Mouse (Mus musculus) midbrain, embryonic 16.5 days (tissue): ENCODE data around the gene Mif4gd. TPM values are rescaled to one million over a fixed set of nuclear protein-coding genes. Genes with fewer than 3 reads are reported as not detected.

Source experiments
- ATAC-seq: fragments of 200-750 bp; cut with Nextera tagmentation; 2 replicates; pipeline ENCODE4 v1.8.0; 2017; ENCODE audit warnings: moderate TSS enrichment
- H3K27ac ChIP-seq: fragments of 300-500 bp; sonication (generic); 2 replicates; pipeline ENCODE4 v1.5.1; 2014; ENCODE audit warnings: mild to moderate bottlenecking, low read length, mixed read lengths
- H3K27me3 ChIP-seq: fragments of 300-500 bp; sonication (generic); 2 replicates; pipeline ENCODE4 v1.6.1; 2014; ENCODE audit warnings: low read depth, low read length, mixed read lengths; ENCODE audit not compliant: control insufficient read depth, insufficient read depth
- H3K36me3 ChIP-seq: fragments of 300-500 bp; sonication (generic); 2 replicates; pipeline ENCODE4 v1.6.1; 2014; ENCODE audit warnings: mild to moderate bottlenecking, low read length, moderate library complexity, mixed read lengths; ENCODE audit not compliant: control insufficient read depth, insufficient read depth
- H3K4me1 ChIP-seq: fragments of 300-500 bp; sonication (generic); 2 replicates; pipeline ENCODE4 v1.6.1; 2014; ENCODE audit warnings: mild to moderate bottlenecking, low read length, mixed read lengths; ENCODE audit not compliant: control insufficient read depth, insufficient read depth
- H3K4me2 ChIP-seq: fragments of 300-500 bp; sonication (generic); 2 replicates; pipeline ENCODE4 v1.6.1; 2014; ENCODE audit warnings: mild to moderate bottlenecking, low read length, mixed read lengths
- H3K4me3 ChIP-seq: fragments of 300-500 bp; sonication (generic); 2 replicates; pipeline ENCODE4 v1.5.1; 2014; ENCODE audit warnings: low read depth, mild to moderate bottlenecking, low read length, moderate library complexity, mixed read lengths
- H3K9ac ChIP-seq: fragments of 300-500 bp; sonication (generic); 2 replicates; pipeline ENCODE4 v1.6.1; 2014; ENCODE audit warnings: low read depth, low read length, mixed read lengths
- H3K9me3 ChIP-seq: fragments of 300-500 bp; sonication (generic); replicated peaks from 2 replicates; pipeline ENCODE4 v1.6.1; 2014; ENCODE audit warnings: mild to moderate bottlenecking, low read length, mixed read lengths; ENCODE audit not compliant: control insufficient read depth, poor library complexity, severe bottlenecking
- WGBS: fragments of 180-500 bp; shearing (Covaris S2); extraction: QIAGEN DNeasy Blood & Tissue Kit; methylation state at CpG from one replicate; pipeline ENCODE4 v1.1.7; 2014; 5-methylcytosine and 5-hydroxymethylcytosine counted together
- polyA plus RNA-seq: library from polyadenylated mRNA; unstranded; fragments of >200 nt; fragmentation: Nextera tagmentation; extraction: Ambion mirVana; gene quantifications from 2 replicates; pipeline ENCODE4 v1.2.1, GENCODE M21; 2015

The Mif4gd gene
- 12.5 and 12.7 TPM in 2 replicates for polyA plus RNA-seq

DNA sequence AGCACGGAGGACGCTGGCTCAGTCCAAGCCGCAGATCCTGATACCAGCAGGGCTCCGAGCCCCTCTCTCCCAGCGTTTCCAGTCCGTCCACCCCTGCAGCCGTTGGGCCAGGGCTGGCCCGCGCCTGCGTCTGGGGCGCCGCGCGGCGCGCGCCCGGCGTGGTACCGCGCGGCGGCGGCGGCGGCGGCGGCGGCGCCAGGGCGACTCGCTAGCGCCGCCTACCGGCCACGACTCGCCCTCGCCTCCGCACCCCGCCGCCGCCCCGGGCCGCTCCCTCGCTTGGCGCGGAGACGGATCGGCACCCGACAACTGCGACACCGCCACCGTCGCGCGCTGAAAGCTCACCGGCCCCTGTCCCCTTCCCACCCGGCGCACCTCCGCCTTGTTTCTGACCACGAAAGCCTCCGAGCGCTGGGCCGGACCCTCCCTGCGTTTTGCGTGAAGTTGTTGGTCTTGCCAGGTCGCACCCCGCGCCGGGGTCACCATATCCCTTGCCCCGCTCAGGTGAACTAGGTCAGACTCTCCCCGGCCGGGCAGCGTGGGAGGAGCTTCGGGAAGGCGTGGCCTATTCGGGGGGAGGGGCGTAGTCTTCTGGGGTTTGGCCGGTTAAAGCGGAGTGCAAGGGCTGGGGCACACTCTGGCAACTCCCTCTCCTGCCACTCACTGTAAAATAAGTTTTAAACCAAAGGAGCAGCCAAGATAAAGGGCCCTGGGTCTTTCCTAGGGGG is at the start of gene Mif4gd:
Gene Mif4gd (minus strand): TSS at position 560 of the 728 bp plus-strand sequence.
- H3K9ac ChIP-seq = peak within 1 kb of the TSS; percentile 64
- peak; percentile 85 for ATAC-seq
- H3K4me2 ChIP-seq = peak within 1 kb of the TSS; percentile 75
- peak within 1 kb of the TSS; percentile 47 for H3K27ac ChIP-seq
- H3K4me1 ChIP-seq = peaks cover 12% of the 10 kb centered on the region
- H3K4me3 ChIP-seq = peak within 1 kb of the TSS; percentile 50
- peaks cover 9% of the 10 kb centered on the region for H3K36me3 ChIP-seq
- no peaks in the 10 kb centered on the region for H3K9me3 ChIP-seq
- 0 out of 2 replicates have a peak, but pooled peaks cover 3% of the 10 kb centered on the region for H3K27me3 ChIP-seq
- under 1% methylated on average over 59 of the region's 80 CpGs for WGBS

GRCm38 (mm10) chr11:115660376-115660775 is 47.6 kb upstream of the Mif4gd start:
- Histone ChIP-seq H3K4me2 (no peak overlapping the region), H3K9ac (no peak overlapping the region), H3K4me1 (no peaks in the 10 kb centered on the region), H3K27ac (no peak overlapping the region), H3K27me3 (no peaks in the 10 kb centered on the region), H3K36me3 (0 out of 2 replicates have a peak, but pooled peaks cover 3% of the 10 kb centered on the region), H3K9me3 (no peaks in the 10 kb centered on the region), H3K4me3 (no peak overlapping the region)
- 98% methylated on average over 4 of the region's 4 CpGs for WGBS
- no peak for ATAC-seq

GRCm38 (mm10) chr11:115658521-115658920 is 45.8 kb upstream of the Mif4gd start:
- H3K4me3 ChIP-seq = no peak overlapping the region
- H3K4me2 ChIP-seq = no peak overlapping the region
- WGBS = 95% methylated on average over 6 of the region's 6 CpGs
- H3K9me3 ChIP-seq = no peaks in the 10 kb centered on the region
- no peaks in the 10 kb centered on the region for H3K27me3 ChIP-seq
- H3K9ac ChIP-seq = no peak overlapping the region
- 0 out of 2 replicates have a peak, but pooled peaks cover 3% of the 10 kb centered on the region for H3K36me3 ChIP-seq
- ATAC-seq = no peak
- H3K27ac ChIP-seq = no peak overlapping the region
- H3K4me1 ChIP-seq = no peaks in the 10 kb centered on the region

DNA sequence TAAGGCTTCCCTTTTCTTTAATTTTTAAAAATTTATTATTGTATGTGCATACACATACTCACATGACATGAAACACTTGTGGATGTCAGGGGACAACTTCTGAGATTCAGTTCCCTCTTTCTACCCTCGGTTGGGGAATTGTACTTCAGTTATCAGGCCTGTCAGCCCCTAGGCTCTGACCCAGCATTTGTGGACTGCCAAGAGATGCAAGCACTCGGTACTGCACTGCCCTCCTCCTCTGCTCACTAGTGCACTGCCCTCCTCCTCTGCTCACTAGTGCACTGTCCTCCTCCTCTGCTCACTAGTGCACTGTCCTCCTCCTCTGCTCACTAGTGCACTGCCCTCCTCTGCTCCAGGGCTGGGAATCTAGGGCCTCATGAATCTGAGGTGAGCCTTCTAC is 41.4 kb upstream of the Mif4gd start:
- no peaks in the 10 kb centered on the region for H3K9me3 ChIP-seq
- ATAC-seq = no peak
- H3K27me3 ChIP-seq = no peaks in the 10 kb centered on the region
- no peak overlapping the region for H3K27ac ChIP-seq
- H3K9ac ChIP-seq = no peak overlapping the region
- H3K4me2 ChIP-seq = no peak overlapping the region
- 77% methylated on average over 2 of the region's 2 CpGs for WGBS
- H3K4me1 ChIP-seq = no peaks in the 10 kb centered on the region
- no peak overlapping the region for H3K4me3 ChIP-seq
- 0 out of 2 replicates have a peak, but pooled peaks cover 2% of the 10 kb centered on the region for H3K36me3 ChIP-seq

DNA sequence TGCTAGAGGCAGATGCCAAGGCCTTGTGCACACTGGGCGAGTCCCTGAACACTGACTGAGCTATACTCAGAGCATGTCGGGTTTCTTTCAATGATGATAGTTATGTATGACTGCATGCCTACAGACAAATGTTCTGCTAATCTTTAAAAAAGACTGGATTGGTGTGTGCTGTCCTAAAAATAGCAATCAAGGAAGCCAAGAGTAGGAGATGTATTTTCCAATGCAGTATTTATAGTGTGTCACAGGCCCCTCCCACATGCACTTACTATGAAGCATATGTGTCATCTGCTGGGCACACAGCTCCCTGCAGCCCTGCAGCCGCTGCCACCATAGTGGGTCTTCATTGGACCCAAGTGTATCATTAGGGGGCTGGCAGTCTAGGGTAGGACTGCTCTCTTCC is 40.4 kb upstream of the Mif4gd start:
- no peak overlapping the region for H3K9ac ChIP-seq
- WGBS = 95% methylated on average over 3 of the region's 3 CpGs
- peaks cover 2% of the 10 kb centered on the region; the same call in 1 of the 2 replicates for H3K36me3 ChIP-seq
- H3K9me3 ChIP-seq = no peaks in the 10 kb centered on the region
- no peak overlapping the region for H3K27ac ChIP-seq
- ATAC-seq = no peak
- H3K4me3 ChIP-seq = no peak overlapping the region
- H3K4me1 ChIP-seq = no peaks in the 10 kb centered on the region
- no peaks in the 10 kb centered on the region for H3K27me3 ChIP-seq
- no peak overlapping the region for H3K4me2 ChIP-seq

DNA sequence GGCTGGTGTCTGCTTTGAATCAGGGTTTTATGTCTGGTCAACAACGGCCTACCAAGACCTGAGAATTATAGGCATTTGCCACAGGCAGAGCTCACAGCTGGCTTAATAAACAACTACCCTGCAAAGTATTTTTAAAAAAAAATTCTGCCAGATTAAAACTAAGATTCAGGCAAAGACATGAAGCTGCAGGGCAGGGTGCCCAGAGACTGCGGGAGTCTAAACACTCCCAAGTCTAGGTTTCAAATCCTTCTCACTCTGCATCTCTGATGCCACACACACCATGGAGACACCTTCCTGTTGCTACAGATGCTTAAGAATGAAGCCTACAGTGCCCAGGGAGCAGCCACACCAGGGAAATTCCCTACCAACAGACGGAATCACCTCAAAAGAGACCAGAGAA is 38.9 kb upstream of the Mif4gd start:
- H3K27ac ChIP-seq = no peak overlapping the region
- 90% methylated on average over 3 of the region's 3 CpGs for WGBS

GRCm38 (mm10) chr11:115649706-115650105 is 36.9 kb upstream of the Mif4gd start:
- 36% methylated on average over 10 of the region's 10 CpGs for WGBS
- no peak for ATAC-seq

More for the DNA sequence above, 38.9 kb upstream of the Mif4gd start:
- Histone ChIP-seq H3K4me3 (no peak overlapping the region), H3K9ac (no peak overlapping the region), H3K9me3 (no peaks in the 10 kb centered on the region), H3K4me1 (no peaks in the 10 kb centered on the region), H3K36me3 (peaks cover 2% of the 10 kb centered on the region; the same call in 1 of the 2 replicates), H3K27me3 (no peaks in the 10 kb centered on the region), H3K4me2 (no peak overlapping the region)
- no peak for ATAC-seq

DNA sequence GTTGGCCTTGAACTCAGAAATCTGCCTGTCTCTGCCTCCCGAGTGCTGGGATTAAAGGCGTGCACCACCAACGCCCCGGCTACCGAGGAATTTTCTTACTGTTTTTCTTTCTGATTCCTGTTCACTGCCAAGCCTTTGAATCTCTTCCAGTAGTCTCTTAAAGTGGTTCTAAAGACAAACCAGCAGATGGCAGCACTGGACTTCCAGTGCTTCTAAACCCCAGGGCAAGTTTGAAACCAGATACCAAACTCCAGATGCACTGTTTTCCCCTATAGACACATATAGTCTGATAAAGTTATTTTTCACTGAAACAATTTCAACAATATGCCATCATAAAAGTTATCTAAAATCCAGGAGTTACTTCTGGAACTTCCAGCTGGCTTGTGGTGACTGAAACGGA is 34.7 kb upstream of the Mif4gd start:
- Histone ChIP-seq H3K27ac (no peak overlapping the region), H3K36me3 (peaks cover 4% of the 10 kb centered on the region), H3K4me2 (no peak overlapping the region), H3K9me3 (no peaks in the 10 kb centered on the region), H3K27me3 (no peaks in the 10 kb centered on the region), H3K9ac (no peak overlapping the region), H3K4me1 (no peaks in the 10 kb centered on the region), H3K4me3 (no peak overlapping the region)
- ATAC-seq = no peak
- 55% methylated on average over 6 of the region's 6 CpGs for WGBS

More at GRCm38 (mm10) chr11:115649706-115650105, 36.9 kb upstream of the Mif4gd start:
- Histone ChIP-seq H3K27ac (no peak overlapping the region), H3K4me2 (no peak overlapping the region), H3K9me3 (no peaks in the 10 kb centered on the region), H3K4me1 (no peaks in the 10 kb centered on the region), H3K9ac (no peak overlapping the region), H3K36me3 (peaks cover 5% of the 10 kb centered on the region), H3K4me3 (no peak overlapping the region), H3K27me3 (no peaks in the 10 kb centered on the region)

- Histone ChIP-seq H3K4me1 (no peaks in the 10 kb centered on the region), H3K36me3 (peaks cover 3% of the 10 kb centered on the region), H3K9ac (no peak overlapping the region), H3K27ac (no peak overlapping the region), H3K27me3 (no peaks in the 10 kb centered on the region), H3K4me3 (no peak overlapping the region), H3K9me3 (no peaks in the 10 kb centered on the region), H3K4me2 (no peak overlapping the region)
- no peak for ATAC-seq
- WGBS = 94% methylated on average over 9 of the region's 9 CpGs
These were observed 33.7 kb upstream of the Mif4gd start for GRCm38 (mm10) chr11:115646439-115646838.
